Mouse (Mus musculus) CH12.LX (cell line): ENCODE data around the gene Ubxn6.

Experiments used
- CTCF ChIP-seq, 2 experiments: IDR thresholded peaks in 1 of 2; conservative IDR thresholded peaks in 1 of 2; 2 replicates each; pipeline ENCODE4 v1.5.1; 2011 to 2012; ENCODE audit warnings: low read depth in 2 of 2, low read length in 2 of 2, improper control_type of control experiment in 1 of 2, inconsistent platforms in 1 of 2, mild to moderate bottlenecking in 1 of 2, moderate library complexity in 1 of 2
- E2F4 ChIP-seq: IDR thresholded peaks from 2 replicates; pipeline ENCODE4 v1.6.1; 2011; ENCODE audit warnings: low read depth, low read length, improper control_type of control experiment; ENCODE audit not compliant: insufficient replicate concordance
- MAFK ChIP-seq: IDR thresholded peaks from 2 replicates; pipeline ENCODE4 v1.6.1; 2011; ENCODE audit warnings: low read length, improper control_type of control experiment; ENCODE audit not compliant: insufficient replicate concordance
- NRF1 ChIP-seq: IDR thresholded peaks from 2 replicates; pipeline ENCODE4 v1.6.1; 2014; ENCODE audit warnings: low read depth, mild to moderate bottlenecking, inconsistent platforms, low read length, improper control_type of control experiment, moderate library complexity

DNA sequence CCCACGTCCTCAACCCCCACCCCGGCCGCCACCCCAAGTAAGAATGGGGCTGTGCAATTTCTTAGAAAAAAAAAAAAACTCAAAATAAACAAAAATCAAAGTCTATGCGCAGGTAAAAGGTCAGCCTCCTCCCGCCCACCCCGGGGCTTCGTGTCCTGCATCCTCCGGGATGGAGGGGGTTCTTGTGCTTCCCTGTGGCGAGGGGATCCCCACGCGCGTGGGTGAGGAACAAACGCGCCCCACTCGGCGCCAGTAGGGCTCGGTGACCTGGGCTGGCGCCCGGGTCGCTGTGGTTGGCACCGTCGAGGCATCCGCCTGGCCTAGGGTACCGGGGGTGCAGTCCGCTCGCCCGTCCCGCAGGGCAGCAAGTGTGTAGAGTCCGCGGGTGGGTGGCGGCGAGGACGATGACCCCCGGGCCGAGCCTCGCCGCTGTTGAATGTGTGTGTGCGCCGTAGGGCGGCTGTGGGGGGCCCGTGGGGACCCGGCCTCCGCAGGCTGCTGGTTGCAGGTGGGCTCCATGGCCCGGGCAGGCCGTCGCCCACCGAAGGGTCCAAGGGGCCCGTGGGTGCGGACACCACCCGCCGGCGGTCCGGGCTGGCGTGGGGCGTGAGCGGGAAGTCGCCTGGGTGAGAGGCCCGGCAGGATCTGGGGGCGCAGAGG lies 49.0 kb upstream of the Ubxn6 start:
- TF ChIP-seq CTCF (conservative IDR thresholded peaks at IDR 0.05 in 1 of 2, IDR thresholded peaks at IDR 0.05 in 1 of 2; ENCODE audit: low read depth in 2 of 2, low read length in 2 of 2) (no peak), E2F4 (no peak), NRF1 (no peak), MAFK (no peak)
